Mouse (Mus musculus): ENCODE results near the gene Nsa2.
"Not testable (repeated sequence)": the region's sequence is repeated elsewhere in the genome, so short reads cannot be mapped to it uniquely, and the experiment has no call there.

DNA sequence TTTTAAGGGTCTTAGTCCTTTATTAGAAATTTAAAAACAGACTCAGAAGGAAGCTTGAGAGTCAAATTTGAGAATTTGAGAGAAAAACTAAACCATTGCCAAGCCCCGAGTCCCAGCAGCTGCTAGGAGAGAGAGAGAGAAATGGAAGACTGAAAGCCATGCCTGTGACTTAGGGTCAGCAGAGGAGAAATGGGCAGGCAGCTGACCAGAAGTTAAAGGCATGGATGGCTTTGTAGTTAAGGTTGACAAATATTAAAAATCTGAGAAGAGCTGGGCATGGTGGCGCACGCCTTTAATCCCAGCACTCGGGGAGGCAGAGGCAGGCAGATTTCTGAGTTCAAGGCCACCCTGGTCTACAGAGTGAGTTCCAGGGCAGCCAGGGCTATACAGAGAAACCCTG is 30.0 kb downstream of the Nsa2 start:
- not testable (repeated sequence) for TF ChIP-seq POLR2A (IDR thresholded peaks at IDR 0.05; ENCODE audit: borderline replicate concordance, control insufficient read depth, low read depth, low read length); CTCF (IDR thresholded peaks at IDR 0.05; ENCODE audit: control insufficient read depth, insufficient read depth, low read length)
